Mouse (Mus musculus): ENCODE measurements around the gene Cnih1. TPM values are rescaled to one million over a fixed set of nuclear protein-coding genes. Genes with fewer than 3 reads are reported as not detected.
"Not testable (repeated sequence)": the region's sequence is repeated elsewhere in the genome, so short reads cannot be mapped to it uniquely, and the experiment has no call there.

Cnih1 gene
- polyA plus RNA-seq, 1 experiment from 2014 or later: 204 TPM

DNA sequence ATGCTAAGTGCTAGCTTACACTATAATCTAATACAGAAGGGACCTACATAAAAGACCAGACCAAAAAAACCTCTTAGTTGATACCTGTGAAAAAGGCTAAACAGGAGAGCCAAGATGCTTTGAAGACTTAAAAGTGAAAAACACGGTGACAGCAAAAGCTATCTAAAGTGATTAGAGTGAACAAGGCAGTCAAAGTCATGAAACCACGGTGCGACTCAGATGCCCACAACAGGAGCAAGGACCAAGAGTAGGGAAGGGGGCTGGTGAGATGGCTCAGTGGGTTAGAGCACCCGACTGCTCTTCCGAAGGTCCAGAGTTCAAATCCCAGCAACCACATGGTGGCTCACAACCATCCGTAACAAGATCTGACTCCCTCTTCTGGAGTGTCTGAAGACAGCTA, 31.8 kb upstream of the Cnih1 start:
- not testable (repeated sequence) for H3K27ac ChIP-seq (ENCODE audit: low read length); H3K9ac ChIP-seq (ENCODE audit: low read depth, low read length); H3K4me2 ChIP-seq (ENCODE audit: low read depth, low read length); H3K27me3 ChIP-seq (replicated peaks; ENCODE audit: control insufficient read depth, insufficient read depth, low read length); H3K4me3 ChIP-seq (ENCODE audit: low read length); H3K36me3 ChIP-seq (ENCODE audit: control insufficient read depth, insufficient read depth, low read length); ATAC-seq; H3K9me3 ChIP-seq (ENCODE audit: control insufficient read depth, low read length)
- peaks cover 13% of the 10 kb centered on the region for H3K4me1 ChIP-seq (ENCODE audit: control insufficient read depth, insufficient read depth, low read length)
- 89% methylated on average over 5 of the region's 6 CpGs for WGBS

- WGBS: 85% methylated on average over 7 of the region's 7 CpGs
- peaks cover 6% of the 10 kb centered on the region; the same call in 1 of the 2 replicates for H3K36me3 ChIP-seq (ENCODE audit: control insufficient read depth, insufficient read depth, low read length)
Observed at GRCm38 (mm10) chr14:46818743-46819142, 30.5 kb upstream of the Cnih1 start.

DNA sequence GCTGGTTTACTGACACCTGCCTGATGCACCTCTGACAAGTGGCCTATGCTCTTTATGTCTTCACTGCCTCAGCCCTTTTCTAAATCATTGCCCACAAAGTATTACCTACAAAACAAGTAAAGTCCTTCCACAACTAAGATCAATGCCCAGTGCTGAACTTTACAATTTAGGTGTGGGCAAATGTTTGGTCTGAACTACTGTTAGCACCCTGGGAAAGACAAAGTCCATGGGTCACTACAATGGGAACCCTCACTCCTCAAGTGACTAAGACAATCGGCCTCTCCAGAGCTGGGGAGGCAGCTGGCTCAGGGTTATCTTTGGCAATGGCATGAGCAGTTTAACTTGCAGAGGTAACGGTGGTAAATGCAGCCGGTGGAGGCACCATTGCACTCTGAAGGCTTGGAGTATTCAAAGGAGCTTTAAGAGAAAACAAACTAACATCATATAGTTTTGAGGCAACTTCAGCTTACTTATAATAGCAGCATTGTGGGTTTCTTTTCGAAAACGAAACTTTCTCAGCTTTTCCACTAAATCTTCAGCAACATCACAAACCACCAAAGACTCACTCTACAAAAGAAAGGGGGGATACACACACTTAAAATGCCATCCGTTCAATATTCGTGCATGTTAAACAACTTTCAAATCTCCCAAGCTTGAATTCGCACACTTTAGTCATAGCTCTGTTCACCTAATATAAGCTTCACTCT, 28.9 kb upstream of the Cnih1 start:
- WGBS: 89% methylated on average over 8 of the region's 8 CpGs
- Histone ChIP-seq H3K9ac (ENCODE audit: low read depth, low read length) (no peak overlapping the region), H3K4me3 (ENCODE audit: low read length) (no peak overlapping the region), H3K27me3 (replicated peaks; ENCODE audit: control insufficient read depth, insufficient read depth, low read length) (no peaks in the 10 kb centered on the region), H3K36me3 (ENCODE audit: control insufficient read depth, insufficient read depth, low read length) (peaks cover 6% of the 10 kb centered on the region; the same call in 1 of the 2 replicates), H3K4me1 (ENCODE audit: control insufficient read depth, insufficient read depth, low read length) (peaks cover 9% of the 10 kb centered on the region), H3K27ac (ENCODE audit: low read length) (no peak overlapping the region), H3K4me2 (ENCODE audit: low read depth, low read length) (no peak overlapping the region), H3K9me3 (ENCODE audit: control insufficient read depth, low read length) (no peaks in the 10 kb centered on the region)
- ATAC-seq: no peak

More at GRCm38 (mm10) chr14:46818743-46819142, 30.5 kb upstream of the Cnih1 start:
- no peak for ATAC-seq
- Histone ChIP-seq H3K9ac (ENCODE audit: low read depth, low read length) (no peak overlapping the region), H3K9me3 (ENCODE audit: control insufficient read depth, low read length) (no peaks in the 10 kb centered on the region), H3K4me2 (ENCODE audit: low read depth, low read length) (no peak overlapping the region), H3K4me3 (ENCODE audit: low read length) (no peak overlapping the region), H3K27me3 (replicated peaks; ENCODE audit: control insufficient read depth, insufficient read depth, low read length) (no peaks in the 10 kb centered on the region), H3K27ac (ENCODE audit: low read length) (no peak overlapping the region), H3K4me1 (ENCODE audit: control insufficient read depth, insufficient read depth, low read length) (peaks cover 13% of the 10 kb centered on the region)

DNA sequence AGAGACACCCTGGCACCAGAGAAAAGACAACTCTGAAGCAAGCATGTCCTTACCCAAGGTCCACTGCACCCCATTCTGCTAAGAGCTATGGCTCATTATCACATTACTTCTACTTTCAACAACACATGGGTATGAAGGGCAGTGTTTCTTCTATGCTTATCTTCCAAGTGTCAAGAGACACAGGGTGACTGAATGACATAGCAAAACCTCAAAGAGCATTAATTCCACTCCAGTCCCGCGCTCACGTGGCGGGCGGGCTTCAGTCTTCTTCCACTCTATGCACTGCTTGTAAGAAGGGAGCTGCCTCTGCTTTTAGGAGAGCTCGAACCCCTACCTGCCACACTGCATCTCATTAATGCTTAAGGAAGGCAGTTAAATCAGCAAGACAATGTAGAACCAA, 27.4 kb upstream of the Cnih1 start:
- Histone ChIP-seq H3K4me2 (ENCODE audit: low read depth, low read length) (no peak overlapping the region), H3K36me3 (ENCODE audit: control insufficient read depth, insufficient read depth, low read length) (peaks cover 6% of the 10 kb centered on the region; the same call in 1 of the 2 replicates), H3K4me1 (ENCODE audit: control insufficient read depth, insufficient read depth, low read length) (peaks cover 3% of the 10 kb centered on the region), H3K9me3 (ENCODE audit: control insufficient read depth, low read length) (no peaks in the 10 kb centered on the region), H3K27me3 (replicated peaks; ENCODE audit: control insufficient read depth, insufficient read depth, low read length) (no peaks in the 10 kb centered on the region), H3K9ac (ENCODE audit: low read depth, low read length) (no peak overlapping the region), H3K27ac (ENCODE audit: low read length) (no peak overlapping the region), H3K4me3 (ENCODE audit: low read length) (no peak overlapping the region)
- ATAC-seq: no peak
- 88% methylated on average over 6 of the region's 6 CpGs for WGBS

GRCm38 (mm10) chr14:46807927-46808326, 19.7 kb upstream of the Cnih1 start:
- H3K9ac ChIP-seq (ENCODE audit: low read depth, low read length): no peak overlapping the region
- no peak overlapping the region for H3K27ac ChIP-seq (ENCODE audit: low read length)
- WGBS: 80% methylated on average over 3 of the region's 3 CpGs
- H3K27me3 ChIP-seq (replicated peaks; ENCODE audit: control insufficient read depth, insufficient read depth, low read length): no peaks in the 10 kb centered on the region
- H3K4me2 ChIP-seq (ENCODE audit: low read depth, low read length): no peak overlapping the region
- H3K9me3 ChIP-seq (ENCODE audit: control insufficient read depth, low read length): no peaks in the 10 kb centered on the region
- ATAC-seq: no peak
- H3K4me3 ChIP-seq (ENCODE audit: low read length): no peak overlapping the region
- no peaks in the 10 kb centered on the region for H3K4me1 ChIP-seq (ENCODE audit: control insufficient read depth, insufficient read depth, low read length)
- H3K36me3 ChIP-seq (ENCODE audit: control insufficient read depth, insufficient read depth, low read length): no peaks in the 10 kb centered on the region

DNA sequence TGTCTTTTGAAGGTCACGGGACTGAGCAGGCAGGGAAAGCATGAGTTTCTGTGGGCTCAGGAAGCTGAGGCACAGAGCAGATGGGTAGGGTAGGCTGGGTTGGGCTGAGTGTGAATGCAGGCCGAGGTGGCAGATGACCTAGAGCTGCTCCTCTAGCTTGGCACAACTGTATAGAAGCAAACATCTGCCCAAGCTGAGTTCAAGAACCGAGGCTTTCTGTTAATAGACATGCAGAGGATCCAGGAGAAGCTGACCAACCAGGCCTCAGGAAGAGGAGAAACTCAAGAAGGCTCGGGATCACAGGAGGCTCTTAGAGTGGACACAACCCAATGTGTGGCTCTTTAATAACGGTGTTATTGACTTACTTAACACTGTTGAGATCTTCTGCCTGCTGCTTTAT, 18.0 kb upstream of the Cnih1 start:
- no peak for ATAC-seq
- no peak overlapping the region for H3K27ac ChIP-seq (ENCODE audit: low read length)
- no peaks in the 10 kb centered on the region for H3K4me1 ChIP-seq (ENCODE audit: control insufficient read depth, insufficient read depth, low read length)
- WGBS: 88% methylated on average over 5 of the region's 5 CpGs
- H3K4me2 ChIP-seq (ENCODE audit: low read depth, low read length): no peak overlapping the region
- H3K9ac ChIP-seq (ENCODE audit: low read depth, low read length): no peak overlapping the region
- no peaks in the 10 kb centered on the region for H3K9me3 ChIP-seq (ENCODE audit: control insufficient read depth, low read length)
- H3K36me3 ChIP-seq (ENCODE audit: control insufficient read depth, insufficient read depth, low read length): no peaks in the 10 kb centered on the region
- no peak overlapping the region for H3K4me3 ChIP-seq (ENCODE audit: low read length)
- H3K27me3 ChIP-seq (replicated peaks; ENCODE audit: control insufficient read depth, insufficient read depth, low read length): no peaks in the 10 kb centered on the region

- Histone ChIP-seq H3K4me1 (ENCODE audit: control insufficient read depth, insufficient read depth, low read length) (no peaks in the 10 kb centered on the region), H3K9ac (ENCODE audit: low read depth, low read length) (no peak overlapping the region), H3K4me2 (ENCODE audit: low read depth, low read length) (no peak overlapping the region), H3K36me3 (ENCODE audit: control insufficient read depth, insufficient read depth, low read length) (no peaks in the 10 kb centered on the region), H3K4me3 (ENCODE audit: low read length) (no peak overlapping the region), H3K27ac (ENCODE audit: low read length) (no peak overlapping the region), H3K27me3 (replicated peaks; ENCODE audit: control insufficient read depth, insufficient read depth, low read length) (no peaks in the 10 kb centered on the region), H3K9me3 (ENCODE audit: control insufficient read depth, low read length) (no peaks in the 10 kb centered on the region)
- WGBS: 88% methylated on average over 1 of the region's 1 CpGs
- no peak for ATAC-seq
Observed at GRCm38 (mm10) chr14:46803791-46804190, 15.6 kb upstream of the Cnih1 start.

DNA sequence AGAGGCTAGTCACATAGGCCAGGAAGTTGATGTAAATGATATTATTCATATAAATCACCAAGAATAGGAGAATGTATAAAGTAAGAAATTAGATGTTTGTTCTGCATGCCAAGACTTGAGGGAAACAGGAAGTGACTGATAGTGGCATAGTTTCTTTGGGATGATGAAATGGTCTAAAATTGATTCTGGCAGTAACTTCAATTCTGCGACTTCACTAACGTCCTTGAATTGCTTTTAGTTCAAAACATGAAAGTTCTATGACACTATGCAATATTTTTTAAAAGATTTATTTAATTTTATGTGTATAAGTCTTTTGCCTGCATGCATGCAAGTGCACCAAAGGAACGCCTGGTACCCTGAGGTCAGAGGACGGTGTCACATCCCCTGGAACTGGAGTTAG, 15.0 kb upstream of the Cnih1 start:
- 81% methylated on average over 4 of the region's 4 CpGs for WGBS
- no peaks in the 10 kb centered on the region for H3K36me3 ChIP-seq (ENCODE audit: control insufficient read depth, insufficient read depth, low read length)
- no peaks in the 10 kb centered on the region for H3K9me3 ChIP-seq (ENCODE audit: control insufficient read depth, low read length)
- H3K4me2 ChIP-seq (ENCODE audit: low read depth, low read length): no peak overlapping the region
- no peaks in the 10 kb centered on the region for H3K27me3 ChIP-seq (replicated peaks; ENCODE audit: control insufficient read depth, insufficient read depth, low read length)
- no peak overlapping the region for H3K27ac ChIP-seq (ENCODE audit: low read length)
- H3K4me1 ChIP-seq (ENCODE audit: control insufficient read depth, insufficient read depth, low read length): no peaks in the 10 kb centered on the region
- H3K4me3 ChIP-seq (ENCODE audit: low read length): no peak overlapping the region
- H3K9ac ChIP-seq (ENCODE audit: low read depth, low read length): no peak overlapping the region
- ATAC-seq: no peak

DNA sequence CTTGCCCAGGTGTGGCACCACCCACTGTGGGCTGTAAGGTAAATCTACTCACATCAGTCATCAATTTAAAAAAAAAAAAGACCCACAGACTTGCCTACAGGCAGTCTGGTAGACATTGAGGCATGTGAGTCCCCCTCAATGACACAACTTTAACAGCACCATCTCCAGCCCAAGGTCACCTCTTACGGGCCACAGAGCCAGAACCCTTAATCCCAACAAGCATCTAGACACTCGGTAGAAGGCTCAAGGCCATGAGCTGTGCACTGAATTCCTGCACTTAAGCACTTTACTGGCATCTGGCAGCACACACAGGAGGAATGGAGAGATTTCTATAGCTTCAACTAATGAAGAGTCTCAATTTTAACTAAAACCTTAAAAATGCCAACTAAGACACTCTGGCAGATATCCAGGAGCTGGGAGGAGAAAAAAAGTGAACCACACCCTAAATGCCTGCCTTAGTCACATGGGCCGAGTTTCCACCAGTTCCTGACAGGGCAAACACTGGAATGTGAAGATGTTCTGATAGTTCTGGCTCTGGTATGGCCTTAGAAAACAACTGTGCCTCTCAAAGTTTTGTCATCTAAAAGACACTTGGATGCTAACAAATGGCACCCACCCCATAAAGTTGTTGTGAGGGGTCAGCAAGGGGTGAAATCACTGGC, 12.6 kb upstream of the Cnih1 start:
- H3K9ac ChIP-seq (ENCODE audit: low read depth, low read length): no peak overlapping the region
- no peaks in the 10 kb centered on the region for H3K4me1 ChIP-seq (ENCODE audit: control insufficient read depth, insufficient read depth, low read length)
- no peak overlapping the region for H3K4me2 ChIP-seq (ENCODE audit: low read depth, low read length)
- no peaks in the 10 kb centered on the region for H3K36me3 ChIP-seq (ENCODE audit: control insufficient read depth, insufficient read depth, low read length)
- no peaks in the 10 kb centered on the region for H3K27me3 ChIP-seq (replicated peaks; ENCODE audit: control insufficient read depth, insufficient read depth, low read length)
- no peak overlapping the region for H3K4me3 ChIP-seq (ENCODE audit: low read length)
- WGBS: 60% methylated on average over 3 of the region's 3 CpGs
- ATAC-seq: no peak; the same call in 1 of the 2 replicates
- no peak overlapping the region for H3K27ac ChIP-seq (ENCODE audit: low read length)
- no peaks in the 10 kb centered on the region for H3K9me3 ChIP-seq (ENCODE audit: control insufficient read depth, low read length)
